Mouse (Mus musculus) cortical plate, adult 2 months (tissue): ENCODE measurements at regions not wholly inside any gene's neighbourhood (a gene's known extent, or its start where the extent isn't known, plus 50 kb on each side); places are given as distances from the start of the nearest gene placed in this dataset.

Experiments used
- H3K27ac ChIP-seq: fragments of 200-500 bp; 2 replicates; pipeline ENCODE4 v1.5.1; 2012; ENCODE audit warnings: low read length, control low read depth, inconsistent platforms; ENCODE audit not compliant: insufficient read depth
- H3K4me1 ChIP-seq: fragments of 200-500 bp; 2 replicates; pipeline ENCODE4 v1.6.1; 2011; ENCODE audit warnings: low read length; ENCODE audit not compliant: control insufficient read depth, insufficient read depth
- H3K4me3 ChIP-seq: fragments of 200-500 bp; 2 replicates; pipeline ENCODE4 v1.5.1; 2011; ENCODE audit warnings: mild to moderate bottlenecking, low read length, control low read depth; ENCODE audit not compliant: insufficient read depth
- CTCF ChIP-seq: fragments of 200-500 bp; IDR thresholded peaks from 2 replicates; pipeline ENCODE4 v1.5.1; 2011; ENCODE audit warnings: mild to moderate bottlenecking, control low read depth, low read length; ENCODE audit not compliant: insufficient read depth; ENCODE audit errors: extremely low read depth
- POLR2A ChIP-seq: fragments of 200-500 bp; IDR thresholded peaks from 2 replicates; pipeline ENCODE4 v1.6.1; 2011; ENCODE audit warnings: mild to moderate bottlenecking, low read length, control low read depth; ENCODE audit not compliant: insufficient read depth; ENCODE audit errors: extremely low read depth

DNA sequence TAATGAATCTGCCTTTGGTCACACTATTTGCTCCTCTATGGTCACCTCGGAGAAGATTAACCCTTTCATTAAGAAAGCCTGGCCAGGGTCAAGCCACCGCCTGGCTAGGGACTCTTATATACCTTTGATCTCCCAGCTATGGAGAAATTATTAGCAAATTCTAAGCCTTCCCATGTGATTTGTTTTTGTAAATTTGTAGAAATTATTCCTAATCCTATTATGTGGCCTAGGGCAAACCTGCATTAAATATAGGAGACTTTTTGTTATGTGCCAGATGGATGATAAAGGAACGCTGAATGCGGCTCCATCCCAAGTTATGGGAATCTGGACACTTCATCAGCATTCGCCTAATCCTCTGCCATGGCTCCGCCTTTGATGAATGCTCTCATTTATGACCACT, 70.4 kb upstream of the Tmco5 start:
- TF ChIP-seq CTCF = no peak
- TF ChIP-seq POLR2A = no peak
- Histone ChIP-seq H3K4me1 (no peaks in the 10 kb centered on the region), H3K27ac (no peak overlapping the region), H3K4me3 (no peak overlapping the region)

DNA sequence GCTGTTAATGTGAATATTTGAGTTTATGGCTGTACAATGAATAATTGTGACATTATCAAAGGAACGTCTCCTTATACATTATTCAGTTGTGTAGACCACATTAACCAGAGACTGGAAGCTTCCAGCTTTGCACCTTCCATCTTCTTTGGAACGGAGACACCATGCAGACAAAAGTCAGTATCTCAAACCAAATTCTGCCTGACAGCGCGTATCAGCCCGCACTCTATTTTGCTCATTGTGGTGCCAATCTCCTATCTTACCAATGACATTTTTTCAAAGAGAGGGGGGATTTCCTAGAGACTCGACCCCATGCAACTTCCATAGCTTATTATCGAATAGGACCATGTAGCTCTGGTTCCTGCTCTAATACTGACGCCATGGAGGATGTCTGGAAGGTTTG, 69.9 kb upstream of the Tmco5 start:
- no peak overlapping the region for H3K27ac ChIP-seq
- no peak overlapping the region for H3K4me3 ChIP-seq
- TF ChIP-seq CTCF (no peak), POLR2A (no peak)
- no peaks in the 10 kb centered on the region for H3K4me1 ChIP-seq

- H3K4me1 ChIP-seq = no peaks in the 10 kb centered on the region
- no peak overlapping the region for H3K27ac ChIP-seq
- H3K4me3 ChIP-seq = no peak overlapping the region
- no peak for TF ChIP-seq CTCF
- TF ChIP-seq POLR2A = no peak
These were observed 68.4 kb upstream of the Tmco5 start for GRCm38 (mm10) chr2:116810116-116810515.

DNA sequence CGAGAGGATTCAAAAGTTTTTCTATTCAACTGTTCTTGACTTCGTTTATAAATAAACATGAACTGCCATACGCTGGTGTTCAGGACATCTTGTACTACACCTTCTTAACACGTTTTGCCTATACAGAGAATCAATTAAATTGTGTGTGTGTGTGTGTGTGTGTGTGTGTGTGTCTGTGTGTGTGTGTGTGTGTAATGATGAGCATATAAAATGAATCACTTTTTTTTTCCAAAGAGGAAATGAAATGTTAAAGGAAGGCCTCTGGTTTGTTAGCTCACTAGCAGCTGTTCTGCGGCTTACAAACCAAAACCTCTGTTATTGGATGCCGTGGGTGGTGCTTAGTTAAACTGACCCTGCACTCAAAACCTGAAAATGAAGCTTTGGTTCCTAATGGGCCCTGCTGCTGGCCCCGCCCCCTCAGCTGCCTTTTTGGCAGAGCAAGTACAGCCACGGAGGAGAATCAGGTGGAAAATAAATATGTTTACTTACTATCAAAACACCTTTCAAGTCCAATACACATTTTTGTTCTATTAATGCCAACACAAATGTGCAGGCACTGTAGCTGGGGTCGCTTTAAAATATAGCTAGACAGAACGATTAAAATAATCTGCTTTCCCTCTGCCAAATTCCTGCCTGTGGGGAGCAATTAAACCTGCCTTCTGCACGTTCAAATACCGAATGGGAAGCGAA, 65.5 kb upstream of the Tmco5 start:
- Histone ChIP-seq H3K27ac (no peak overlapping the region), H3K4me3 (no peak overlapping the region), H3K4me1 (no peaks in the 10 kb centered on the region)
- no peak for TF ChIP-seq CTCF

DNA sequence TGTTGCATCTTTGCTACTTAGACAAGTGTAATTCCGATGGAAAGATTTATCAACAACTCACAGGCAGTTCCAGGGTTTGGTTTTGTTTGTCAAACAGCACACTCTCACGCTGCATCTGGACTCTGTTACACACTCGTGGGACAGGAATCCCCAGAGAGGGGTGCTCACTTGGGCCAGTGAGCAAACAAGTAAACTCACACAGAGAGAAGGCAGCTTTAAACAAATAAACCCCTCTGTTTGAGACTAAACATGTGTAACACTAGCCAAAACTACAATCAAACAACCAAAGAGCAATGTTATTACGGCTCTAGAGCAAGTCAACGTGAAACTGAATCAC, 65.0 kb upstream of the Tmco5 start:
- Histone ChIP-seq H3K27ac (no peak overlapping the region), H3K4me1 (no peaks in the 10 kb centered on the region), H3K4me3 (no peak overlapping the region)
- TF ChIP-seq POLR2A (no peak), CTCF (no peak)

GRCm38 (mm10) chr2:116817134-116817533, 61.4 kb upstream of the Tmco5 start:
- H3K27ac ChIP-seq = no peak overlapping the region
- H3K4me1 ChIP-seq = no peaks in the 10 kb centered on the region
- H3K4me3 ChIP-seq = no peak overlapping the region
- TF ChIP-seq POLR2A (no peak), CTCF (no peak)

- no peak for TF ChIP-seq POLR2A
- no peak for TF ChIP-seq CTCF
- H3K4me3 ChIP-seq = no peak overlapping the region
- no peak overlapping the region for H3K27ac ChIP-seq
- no peaks in the 10 kb centered on the region for H3K4me1 ChIP-seq
These were observed 60.9 kb upstream of the Tmco5 start for GRCm38 (mm10) chr2:116817561-116817960.

GRCm38 (mm10) chr2:116818550-116818949, 59.9 kb upstream of the Tmco5 start:
- H3K4me3 ChIP-seq = no peak overlapping the region
- H3K27ac ChIP-seq = no peak overlapping the region
- TF ChIP-seq CTCF (no peak), POLR2A (no peak)

DNA sequence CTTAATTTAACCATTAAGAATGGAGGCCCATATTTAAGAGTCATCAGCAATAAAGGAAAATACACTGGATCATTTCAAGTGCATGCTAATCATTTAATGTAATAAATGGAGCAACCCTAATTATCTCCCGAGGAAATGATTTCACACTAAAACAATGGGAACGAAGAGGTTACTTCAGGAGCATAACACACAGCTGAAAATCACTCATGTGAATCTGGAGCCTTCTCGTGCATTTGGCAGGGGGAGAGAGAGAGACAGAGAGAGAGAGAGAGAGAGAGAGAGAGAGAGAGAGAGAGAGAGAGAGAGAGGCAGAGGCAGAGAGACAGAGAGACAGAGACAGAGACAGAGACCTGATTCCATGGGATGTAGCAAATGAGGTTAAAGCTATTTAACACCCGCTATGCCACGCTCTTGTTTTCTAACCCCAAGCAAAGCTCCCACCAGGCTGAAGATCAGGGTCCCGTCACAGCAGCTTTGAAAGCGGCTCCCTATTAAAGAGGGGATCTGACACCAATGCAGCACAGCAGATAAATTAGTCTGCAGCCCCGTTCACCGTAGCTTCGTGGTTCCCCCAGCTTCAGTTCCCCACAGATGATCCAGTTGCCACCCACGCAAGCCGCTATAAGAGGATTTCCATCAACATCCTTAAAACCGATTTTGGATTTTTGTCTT, 59.3 kb upstream of the Tmco5 start:
- TF ChIP-seq POLR2A (no peak), CTCF (no peak)
- Histone ChIP-seq H3K4me3 (no peak overlapping the region), H3K4me1 (no peaks in the 10 kb centered on the region), H3K27ac (peak overlapping the region; percentile 56; the same call in 1 of the 2 replicates)

More at GRCm38 (mm10) chr2:116818550-116818949, 59.9 kb upstream of the Tmco5 start:
- H3K4me1 ChIP-seq = no peaks in the 10 kb centered on the region
